Mouse (Mus musculus): ENCODE data around the gene Ube2j1.

GRCm38 (mm10) chr4:33007443-33008217, 23.6 kb upstream of the Ube2j1 start:
- TF ChIP-seq CTCF (IDR thresholded peaks at IDR 0.05; ENCODE audit: borderline replicate concordance, extremely low read depth, insufficient read depth, insufficient read length) (no peak), POLR2A (IDR thresholded peaks at IDR 0.05; ENCODE audit: borderline replicate concordance, extremely low read depth, insufficient read depth, insufficient read length, poor library complexity, severe bottlenecking) (no peak)
